Mouse (Mus musculus): ENCODE measurements around the gene Gm3468. TPM values are rescaled to one million over a fixed set of nuclear protein-coding genes. Genes with fewer than 3 reads are reported as not detected.
A peak's percentile ranks its signal among the peaks of the same experiment; 100 is the strongest.
"Not testable (repeated sequence)": the region's sequence is repeated elsewhere in the genome, so short reads cannot be mapped to it uniquely, and the experiment has no call there.

Gm3468 gene
- total RNA-seq (2014; rRNA removed) (3.4 and 4.1 TPM in 2 replicates), polyA plus RNA-seq (2015; fragmentation: Nextera tagmentation; extraction: Ambion mirVana) (4.6 and 4.8 TPM in 2 replicates)

DNA sequence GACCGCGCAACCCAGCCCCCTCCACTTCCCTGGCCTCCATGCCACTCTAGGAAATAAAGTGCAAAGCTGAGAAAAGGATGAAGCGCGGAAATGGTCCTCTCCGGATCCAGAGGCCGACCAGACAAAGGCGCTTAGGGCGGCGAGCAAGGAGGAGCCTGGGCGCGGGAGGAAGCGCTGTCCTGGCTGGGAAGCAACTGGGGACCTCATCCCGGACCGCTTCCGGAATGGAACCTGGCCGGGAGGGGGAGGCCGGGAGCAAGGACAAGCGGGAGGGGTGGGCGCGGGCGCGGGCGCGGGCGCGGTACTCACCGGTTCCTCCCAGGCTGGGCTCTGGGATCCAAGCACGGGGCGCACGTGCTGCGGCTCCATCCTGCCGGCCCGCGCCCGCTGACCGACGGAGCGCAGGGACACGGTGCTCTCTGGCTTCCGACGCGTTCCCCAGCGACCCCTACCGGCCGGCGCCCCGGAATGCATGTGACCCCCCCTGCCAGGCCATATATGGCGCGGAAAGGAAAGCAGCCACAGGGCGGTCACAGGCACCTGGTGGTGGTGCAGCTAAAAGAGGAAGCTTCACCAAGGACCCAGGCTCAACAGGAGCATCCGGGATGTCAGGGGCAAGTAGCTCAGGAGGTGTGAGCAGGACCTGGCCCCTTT is at the start of gene Gm3468:
Gene Gm3468 (minus strand): TSS at position 394 of the 654 bp plus-strand sequence.
- peak; percentile 93 for ATAC-seq
- Histone ChIP-seq H3K27ac (peak within 1 kb of the TSS; percentile 8; the same call in 1 of the 2 replicates), H3K4me2 (ENCODE audit: low read depth, low read length) (peak within 1 kb of the TSS; percentile 38; the same call in 1 of the 2 replicates), H3K4me3 (ENCODE audit: low read length) (peak within 1 kb of the TSS; percentile 32)
- not testable (repeated sequence) for H3K4me1 ChIP-seq (ENCODE audit: insufficient read depth, low read length); H3K27me3 ChIP-seq (ENCODE audit: insufficient read depth, low read length); H3K9me3 ChIP-seq (ENCODE audit: low read length); H3K36me3 ChIP-seq (ENCODE audit: insufficient read depth, low read length); H3K9ac ChIP-seq (replicated peaks; ENCODE audit: low read length)
- TF ChIP-seq CTCF (IDR thresholded peaks at IDR 0.05; ENCODE audit: low read depth) = peak; percentile 70
- 1% methylated on average over 27 of the region's 51 CpGs for WGBS
- DNase-seq (ENCODE audit: low spot score) = peak; percentile 75

- not testable (repeated sequence) for H3K9me3 ChIP-seq (ENCODE audit: low read length); H3K27me3 ChIP-seq (ENCODE audit: insufficient read depth, low read length); DNase-seq (ENCODE audit: low spot score); ATAC-seq; H3K36me3 ChIP-seq (ENCODE audit: insufficient read depth, low read length); H3K4me2 ChIP-seq (ENCODE audit: low read depth, low read length); H3K27ac ChIP-seq; H3K9ac ChIP-seq (replicated peaks; ENCODE audit: low read length); H3K4me3 ChIP-seq (ENCODE audit: low read length); H3K4me1 ChIP-seq (ENCODE audit: insufficient read depth, low read length)
- no CpG with 5 or more reads among the region's 1 CpGs for WGBS
Observed at GRCm38 (mm10) chr14:6125707-6126106, 17.2 kb upstream of the Gm3468 start, which contains the start of gene Gm3476. Gm3476 (minus strand) TSS chr14:6125807.

DNA sequence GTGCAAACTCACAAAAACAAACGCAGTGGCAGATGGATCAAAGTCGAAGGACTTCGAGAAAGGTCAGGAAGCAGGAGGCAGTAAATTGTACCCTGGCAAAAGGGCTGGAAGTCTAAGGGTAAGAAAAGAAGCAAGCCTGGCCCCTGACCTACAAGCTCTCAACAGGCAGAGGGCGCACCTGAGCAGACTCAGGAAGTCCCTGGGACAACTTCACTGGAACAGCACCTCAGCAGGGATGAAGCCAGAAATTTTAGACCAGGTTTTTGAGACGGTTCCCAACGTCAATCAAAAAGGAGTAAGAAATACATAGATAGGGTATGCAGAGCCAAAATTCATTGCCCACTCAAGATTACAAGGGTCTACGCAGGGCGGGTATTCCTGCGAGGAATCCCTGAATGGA is 965 bp downstream of the Gm3468 start:
- not testable (repeated sequence) for H3K9ac ChIP-seq (replicated peaks; ENCODE audit: low read length); H3K27me3 ChIP-seq (ENCODE audit: insufficient read depth, low read length); ATAC-seq; H3K9me3 ChIP-seq (ENCODE audit: low read length); H3K4me1 ChIP-seq (ENCODE audit: insufficient read depth, low read length); H3K36me3 ChIP-seq (ENCODE audit: insufficient read depth, low read length); H3K27ac ChIP-seq
- peak overlapping the region; percentile 38; the same call in 1 of the 2 replicates for H3K4me2 ChIP-seq (ENCODE audit: low read depth, low read length)
- H3K4me3 ChIP-seq (ENCODE audit: low read length) = peak overlapping the region; percentile 32
- 10% methylated on average over 8 of the region's 9 CpGs for WGBS
- peak; percentile 18 for DNase-seq (ENCODE audit: low spot score)
- TF ChIP-seq CTCF (IDR thresholded peaks at IDR 0.05; ENCODE audit: low read depth) = peak; percentile 40

- H3K36me3 ChIP-seq (ENCODE audit: insufficient read depth, low read length); H3K4me1 ChIP-seq (ENCODE audit: insufficient read depth, low read length); H3K4me3 ChIP-seq (ENCODE audit: low read length); H3K27ac ChIP-seq; H3K9me3 ChIP-seq (ENCODE audit: low read length); DNase-seq (ENCODE audit: low spot score); ATAC-seq; H3K4me2 ChIP-seq (ENCODE audit: low read depth, low read length); H3K9ac ChIP-seq (replicated peaks; ENCODE audit: low read length); H3K27me3 ChIP-seq (ENCODE audit: insufficient read depth, low read length): not testable (repeated sequence)
- WGBS = 83% methylated on average over 2 of the region's 3 CpGs
Observed at GRCm38 (mm10) chr14:6093842-6094241, 14.6 kb downstream of the Gm3468 start, which contains the start of gene Gm8206. Gm8206 (minus strand) TSS chr14:6093942.

- H3K4me2 ChIP-seq (ENCODE audit: low read depth, low read length); H3K9ac ChIP-seq (replicated peaks; ENCODE audit: low read length); H3K4me1 ChIP-seq (ENCODE audit: insufficient read depth, low read length); H3K4me3 ChIP-seq (ENCODE audit: low read length); H3K27me3 ChIP-seq (ENCODE audit: insufficient read depth, low read length); H3K27ac ChIP-seq; ATAC-seq; H3K36me3 ChIP-seq (ENCODE audit: insufficient read depth, low read length); DNase-seq (ENCODE audit: low spot score); H3K9me3 ChIP-seq (ENCODE audit: low read length): not testable (repeated sequence)
- WGBS = 75% methylated on average over 2 of the region's 4 CpGs
Observed at GRCm38 (mm10) chr14:6058167-6058566, 50.3 kb downstream of the Gm3468 start, which contains the start of gene Gm6337. Gm6337 (minus strand) TSS chr14:6058267.

Other genes with a start within 250 kb of the Gm3468 start
- gene Gm8237, start 228.3 kb downstream of the Gm3468 start, total RNA-seq (2014; rRNA removed) = 0.25 and 0.26 TPM in 2 replicates
- gene Gm8237, start 228.3 kb downstream of the Gm3468 start, polyA plus RNA-seq (2015; fragmentation: Nextera tagmentation; extraction: Ambion mirVana) = 1.4 and 1.5 TPM in 2 replicates
- 0.72 and 3.3 TPM in 2 replicates for gene Gm3248, start 146.9 kb downstream of the Gm3468 start, total RNA-seq (2014; rRNA removed)
- 3.4 and 3.8 TPM in 2 replicates for gene Gm3248, start 146.9 kb downstream of the Gm3468 start, polyA plus RNA-seq (2015; fragmentation: Nextera tagmentation; extraction: Ambion mirVana)
- gene Gm3453, start 129.5 kb downstream of the Gm3468 start, total RNA-seq (2014; rRNA removed) = not detected in 2 replicates
- not detected in 2 replicates for gene Gm3453, start 129.5 kb downstream of the Gm3468 start, polyA plus RNA-seq (2015; fragmentation: Nextera tagmentation; extraction: Ambion mirVana)
- gene Gm6337, start 50.4 kb downstream of the Gm3468 start, total RNA-seq (2014; rRNA removed) = not detected in 2 replicates
- gene Gm6337, start 50.4 kb downstream of the Gm3468 start, polyA plus RNA-seq (2015; fragmentation: Nextera tagmentation; extraction: Ambion mirVana) = 0.08 TPM in 1 of 2 replicates, not detected in the other
- gene Gm8206, start 14.7 kb downstream of the Gm3468 start, total RNA-seq (2014; rRNA removed) = 2.5 and 4.2 TPM in 2 replicates
- gene Gm8206, start 14.7 kb downstream of the Gm3468 start, polyA plus RNA-seq (2015; fragmentation: Nextera tagmentation; extraction: Ambion mirVana) = 4.1 and 4.8 TPM in 2 replicates
- not detected in 2 replicates for gene Gm3476, start 17.1 kb upstream of the Gm3468 start, total RNA-seq (2014; rRNA removed)
- not detected in 2 replicates for gene Gm3476, start 17.1 kb upstream of the Gm3468 start, polyA plus RNA-seq (2015; fragmentation: Nextera tagmentation; extraction: Ambion mirVana)
- not detected in 2 replicates for gene Gm21560, start 110.6 kb upstream of the Gm3468 start, total RNA-seq (2014; rRNA removed)
- 0.28 TPM in 1 of 2 replicates, not detected in the other for gene Gm21560, start 110.6 kb upstream of the Gm3468 start, polyA plus RNA-seq (2015; fragmentation: Nextera tagmentation; extraction: Ambion mirVana)
- gene Gm3411, start 178.6 kb upstream of the Gm3468 start, total RNA-seq (2014; rRNA removed) = 2.6 TPM in 1 of 2 replicates, not detected in the other
- 8.2 and 8.3 TPM in 2 replicates for gene Gm3411, start 178.6 kb upstream of the Gm3468 start, polyA plus RNA-seq (2015; fragmentation: Nextera tagmentation; extraction: Ambion mirVana)
- not detected in 2 replicates for gene Gm21103, start 196.2 kb upstream of the Gm3468 start, total RNA-seq (2014; rRNA removed)
- 0.33 TPM in 1 of 2 replicates, not detected in the other for gene Gm21103, start 196.2 kb upstream of the Gm3468 start, polyA plus RNA-seq (2015; fragmentation: Nextera tagmentation; extraction: Ambion mirVana)
- not detected in 2 replicates for gene Gm3618, start 235.0 kb upstream of the Gm3468 start, total RNA-seq (2014; rRNA removed)
- not detected in 2 replicates for gene Gm3618, start 235.0 kb upstream of the Gm3468 start, polyA plus RNA-seq (2015; fragmentation: Nextera tagmentation; extraction: Ambion mirVana)

Data from hindbrain, postnatal 0 days (tissue).